Mouse (Mus musculus) cerebellum, adult 2 months (tissue): ENCODE data around the gene Cck.

Source experiments
- CTCF ChIP-seq: fragments of 200-500 bp; IDR thresholded peaks from 2 replicates; pipeline ENCODE4 v1.5.1; 2011; ENCODE audit warnings: low read depth, mild to moderate bottlenecking, control low read depth, low read length, moderate library complexity, borderline replicate concordance; ENCODE audit not compliant: insufficient read depth
- POLR2A ChIP-seq: fragments of 200-500 bp; IDR thresholded peaks from 2 replicates; pipeline ENCODE4 v1.6.1; 2011; ENCODE audit warnings: low read length, control low read depth, borderline replicate concordance; ENCODE audit not compliant: insufficient read depth

GRCm38 (mm10) chr9:121494006-121494767, 1.3 kb downstream of the Cck start:
- no peak for TF ChIP-seq CTCF
- TF ChIP-seq POLR2A: no peak
